26 mouse cellular contexts compared by ENCODE assay signal in genomic region chr1:127802916-127803315, GRCm38 (mm10). TPM values are rescaled to one million over a fixed set of nuclear protein-coding genes. Genes with fewer than 3 reads are reported as not detected.
DNase-seq lines count a peak whose midpoint lies in the region; ATAC-seq lines count a peak whose summit lies in the region.
"Had no signal": no experiment of that assay in that cellular context is flagged by ENCODE, and none has a peak within 500 bp of the region (broad histone marks: within the 10 kb centered on the region; RNA-seq: fewer than 3 reads in every experiment).

No protein-coding gene starts in this region.

- no peaks in the 10 kb centered on the region for H3K9me3 ChIP-seq in liver, embryonic 12.5 days (replicated peaks)
- H3K9me3 ChIP-seq: heart, embryonic 10.5 days; hindbrain, embryonic 12.5 days had no signal

- H3K9ac ChIP-seq in liver, embryonic 12.5 days: no peak overlapping the region
- H3K9ac ChIP-seq: hindbrain, embryonic 12.5 days had no signal

- no peak overlapping the region for H3K4me2 ChIP-seq in liver, embryonic 12.5 days
- H3K4me2 ChIP-seq: hindbrain, embryonic 12.5 days had no signal

- DNase-seq in heart, adult 11 months: peak; percentile 84
- DNase-seq in heart, adult 9 months (ENCODE audit: low spot score in 2 of 2): no peak
- peak; percentile 52 for DNase-seq in right cerebral cortex, adult 18-20 months
- DNase-seq in right cerebral cortex, postnatal 10 days (ENCODE audit: low spot score in 2 of 2): no peak
- peak; percentile 48 for DNase-seq in R1 (ENCODE audit: low read depth, low spot score)
- peak; percentile 28 for DNase-seq in telencephalon, adult 2 months (ENCODE audit: low read depth, low spot score)
- no peak for DNase-seq in spleen, adult 12 weeks (ENCODE audit: low spot score)
- DNase-seq: adrenal gland, postnatal 14 days; cerebellum, adult 18-20 months; cerebellum, adult 9-11 months; cerebellum, postnatal 36 days; gastrocnemius, adult 2 months; gastrocnemius, postnatal 25 days; heart, postnatal 10 days; heart, postnatal 4 days; kidney, adult 11 months had no signal

- 84% methylated on average over 8 of the region's 8 CpGs for WGBS in liver, embryonic 12.5 days (ENCODE audit: insufficient replicate concordance)

- peaks cover 84% of the 10 kb centered on the region for H3K36me3 ChIP-seq in liver, embryonic 12.5 days

- no peaks in the 10 kb centered on the region for H3K4me1 ChIP-seq in liver, embryonic 12.5 days
- H3K4me1 ChIP-seq: hindbrain, embryonic 12.5 days had no signal

- no peaks in the 10 kb centered on the region for H3K27me3 ChIP-seq in liver, embryonic 12.5 days (replicated peaks)
- H3K27me3 ChIP-seq: hindbrain, embryonic 12.5 days had no signal

- no peak overlapping the region for H3K4me3 ChIP-seq in liver, embryonic 12.5 days
- H3K4me3 ChIP-seq: gastrocnemius, adult 2 months; heart, embryonic 10.5 days; hindbrain, embryonic 12.5 days had no signal

- ATAC-seq in liver, embryonic 12.5 days: no peak
- ATAC-seq: activated CD4-positive, CD25-positive, alpha-beta regulatory T cell, adult 4 months; CD4-positive, CD25-positive, alpha-beta regulatory T cell, adult 4 months; forebrain, embryonic 16.5 days; hindbrain, postnatal 0 days had no signal

- no peak overlapping the region for H3K27ac ChIP-seq in liver, embryonic 12.5 days
- H3K27ac ChIP-seq: gastrocnemius, adult 2 months; heart, embryonic 10.5 days; hindbrain, embryonic 12.5 days; hindbrain, postnatal 0 days had no signal

RNA-seq across cellular contexts. Expression of gene Ccnt2, which starts 29.0 kb away (rescaled TPM):
- polyA plus RNA-seq in liver, embryonic 12.5 days (2016; fragmentation: Nextera tagmentation; extraction: Ambion mirVana): 42.3 and 43.9 TPM in 2 replicates

RNA-seq across cellular contexts. Expression of gene Map3k19, which starts 51.9 kb away (rescaled TPM):
- polyA plus RNA-seq in liver, embryonic 12.5 days (2016; fragmentation: Nextera tagmentation; extraction: Ambion mirVana): not detected in 2 replicates
- polyA plus RNA-seq: forebrain, embryonic 11.5 days; heart, embryonic 10.5 days; heart, embryonic 14.5 days; intestine, embryonic 14.5 days had no signal

Comparison
In these comparisons a context has a peak if more than half of its experiments do, and no peak if none do; other contexts are left out.
1. DNase-seq: peak in heart, adult 11 months (single experiment), right cerebral cortex, adult 18-20 months (single experiment), R1 (single experiment) and telencephalon, adult 2 months (single experiment); none in heart, adult 9 months (0 of 2), right cerebral cortex, postnatal 10 days (0 of 2) and spleen, adult 12 weeks (single experiment).